Mouse (Mus musculus) limb, embryonic 11.5 days (tissue): ENCODE results near the gene 4933434E20Rik. TPM values are rescaled to one million over a fixed set of nuclear protein-coding genes. Genes with fewer than 3 reads are reported as not detected.

ENCODE experiments used
- ATAC-seq: fragments of 200-750 bp; cut with Nextera tagmentation; 2 replicates; pipeline ENCODE4 v1.8.0; 2017; ENCODE audit warnings: low read depth; ENCODE audit not compliant: insufficient number of reproducible peaks, low FRiP score, low TSS enrichment
- DNase-seq: peaks from one replicate; pipeline ENCODE4 v3.0.0-alpha.2; 2015; ENCODE audit warnings: low spot score
- H3K27ac ChIP-seq: fragments of 300-500 bp; sonication (generic); replicated peaks from 2 replicates; pipeline ENCODE4 v1.5.1; 2014; ENCODE audit warnings: low read depth, mild to moderate bottlenecking, low read length
- H3K27me3 ChIP-seq: fragments of 300-500 bp; sonication (generic); 2 replicates; pipeline ENCODE4 v1.6.1; 2014; ENCODE audit warnings: mild to moderate bottlenecking, low read length, mixed read lengths; ENCODE audit not compliant: control insufficient read depth, insufficient read depth
- H3K36me3 ChIP-seq: fragments of 300-500 bp; sonication (generic); 2 replicates; pipeline ENCODE4 v1.6.1; 2014; ENCODE audit warnings: mild to moderate bottlenecking, low read length, moderate library complexity, mixed read lengths; ENCODE audit not compliant: control insufficient read depth, insufficient read depth
- H3K4me1 ChIP-seq: fragments of 300-500 bp; sonication (generic); 2 replicates; pipeline ENCODE4 v1.6.1; 2014; ENCODE audit warnings: low read length, mixed read lengths; ENCODE audit not compliant: control insufficient read depth, insufficient read depth
- H3K4me2 ChIP-seq: fragments of 300-500 bp; sonication (generic); 2 replicates; pipeline ENCODE4 v1.6.1; 2014; ENCODE audit warnings: low read depth, mild to moderate bottlenecking, moderate library complexity; ENCODE audit not compliant: severe bottlenecking
- H3K4me3 ChIP-seq: fragments of 300-500 bp; sonication (generic); 2 replicates; pipeline ENCODE4 v1.5.1; 2014; ENCODE audit warnings: low read depth, low read length
- H3K9ac ChIP-seq: fragments of 300-500 bp; sonication (generic); 2 replicates; pipeline ENCODE4 v1.6.1; 2014; ENCODE audit warnings: mild to moderate bottlenecking, low read length
- H3K9me3 ChIP-seq: fragments of 300-500 bp; sonication (generic); 2 replicates; pipeline ENCODE4 v1.6.1; 2016; ENCODE audit warnings: low read length; ENCODE audit not compliant: control insufficient read depth
- WGBS: fragments of 180-500 bp; shearing (Covaris S2); extraction: QIAGEN DNeasy Blood & Tissue Kit; methylation state at CpG from one replicate; pipeline ENCODE4 v1.1.7; 2014; 5-methylcytosine and 5-hydroxymethylcytosine counted together
- polyA plus RNA-seq: library from polyadenylated mRNA; unstranded; fragments of >200 nt; fragmentation: Nextera tagmentation; extraction: Ambion mirVana; gene quantifications from 2 replicates; pipeline ENCODE4 v1.2.1, GENCODE M21; 2014

4933434E20Rik gene
- polyA plus RNA-seq, 1 experiment from 2014 or later: 175 TPM

- Histone ChIP-seq H3K4me3 (no peak overlapping the region), H3K27me3 (no peaks in the 10 kb centered on the region), H3K36me3 (peaks cover 13% of the 10 kb centered on the region; the same call in 1 of the 2 replicates), H3K4me1 (peaks cover 19% of the 10 kb centered on the region), H3K4me2 (no peak overlapping the region), H3K27ac (no peak overlapping the region), H3K9me3 (no peaks in the 10 kb centered on the region), H3K9ac (no peak overlapping the region)
- DNase-seq (no peak), ATAC-seq (no peak)
- WGBS: 82% methylated on average over 3 of the region's 3 CpGs
Measured at GRCm38 (mm10) chr3:90083698-90084324, 32.4 kb downstream of the 4933434E20Rik start.

GRCm38 (mm10) chr3:90084790-90085189 lies 33.4 kb downstream of the 4933434E20Rik start:
- no peak for ATAC-seq
- H3K36me3 ChIP-seq: peaks cover 18% of the 10 kb centered on the region; the same call in 1 of the 2 replicates
- WGBS: 84% methylated on average over 4 of the region's 4 CpGs

GRCm38 (mm10) chr3:90085281-90085680 lies 33.8 kb downstream of the 4933434E20Rik start:
- no peaks in the 10 kb centered on the region for H3K27me3 ChIP-seq
- H3K36me3 ChIP-seq: peaks cover 20% of the 10 kb centered on the region; the same call in 1 of the 2 replicates
- DNase-seq (no peak), ATAC-seq (no peak)
- no peak overlapping the region for H3K27ac ChIP-seq
- H3K4me3 ChIP-seq: no peak overlapping the region
- H3K4me1 ChIP-seq: peaks cover 17% of the 10 kb centered on the region
- H3K9me3 ChIP-seq: no peaks in the 10 kb centered on the region
- no peak overlapping the region for H3K9ac ChIP-seq
- 95% methylated on average over 6 of the region's 6 CpGs for WGBS
- no peak overlapping the region for H3K4me2 ChIP-seq

More at GRCm38 (mm10) chr3:90084790-90085189, 33.4 kb downstream of the 4933434E20Rik start:
- Histone ChIP-seq H3K9me3 (no peaks in the 10 kb centered on the region), H3K27me3 (no peaks in the 10 kb centered on the region), H3K4me2 (no peak overlapping the region), H3K9ac (no peak overlapping the region), H3K4me1 (peaks cover 17% of the 10 kb centered on the region), H3K27ac (no peak overlapping the region), H3K4me3 (no peak overlapping the region)
- no peak for DNase-seq

GRCm38 (mm10) chr3:90086068-90086467 lies 34.6 kb downstream of the 4933434E20Rik start:
- Histone ChIP-seq H3K9me3 (no peaks in the 10 kb centered on the region), H3K27ac (no peak overlapping the region), H3K4me3 (no peak overlapping the region), H3K4me2 (no peak overlapping the region), H3K27me3 (no peaks in the 10 kb centered on the region), H3K9ac (no peak overlapping the region), H3K36me3 (peaks cover 26% of the 10 kb centered on the region), H3K4me1 (peaks cover 15% of the 10 kb centered on the region)
- 93% methylated on average over 5 of the region's 5 CpGs for WGBS
- DNase-seq (no peak), ATAC-seq (no peak)

GRCm38 (mm10) chr3:90088617-90089016 lies 37.2 kb downstream of the 4933434E20Rik start:
- H3K9ac ChIP-seq: no peak overlapping the region
- no peak for ATAC-seq
- 97% methylated on average over 2 of the region's 2 CpGs for WGBS
- H3K9me3 ChIP-seq: no peaks in the 10 kb centered on the region
- H3K4me3 ChIP-seq: no peak overlapping the region
- no peak overlapping the region for H3K27ac ChIP-seq
- H3K4me2 ChIP-seq: no peak overlapping the region
- DNase-seq: no peak
- peaks cover 4% of the 10 kb centered on the region; the same call in 1 of the 2 replicates for H3K4me1 ChIP-seq
- H3K36me3 ChIP-seq: peaks cover 39% of the 10 kb centered on the region
- H3K27me3 ChIP-seq: no peaks in the 10 kb centered on the region

- Histone ChIP-seq H3K36me3 (peaks cover 42% of the 10 kb centered on the region), H3K27me3 (no peaks in the 10 kb centered on the region), H3K9ac (no peak overlapping the region), H3K4me3 (no peak overlapping the region), H3K9me3 (no peaks in the 10 kb centered on the region), H3K27ac (no peak overlapping the region), H3K4me1 (no peaks in the 10 kb centered on the region), H3K4me2 (no peak overlapping the region)
- WGBS: 91% methylated on average over 6 of the region's 6 CpGs
- ATAC-seq (no peak), DNase-seq (no peak)
Measured at GRCm38 (mm10) chr3:90090892-90091291, 39.5 kb downstream of the 4933434E20Rik start.

- H3K36me3 ChIP-seq: peaks cover 37% of the 10 kb centered on the region
- no peak overlapping the region for H3K9ac ChIP-seq
- H3K4me3 ChIP-seq: no peak overlapping the region
- H3K4me1 ChIP-seq: no peaks in the 10 kb centered on the region
- no peak for DNase-seq
- no peak overlapping the region for H3K27ac ChIP-seq
- H3K4me2 ChIP-seq: no peak overlapping the region
- ATAC-seq: no peak
- no peaks in the 10 kb centered on the region for H3K27me3 ChIP-seq
- WGBS: 97% methylated on average over 3 of the region's 3 CpGs
- no peaks in the 10 kb centered on the region for H3K9me3 ChIP-seq
Measured at GRCm38 (mm10) chr3:90094453-90094852, 43.0 kb downstream of the 4933434E20Rik start.

GRCm38 (mm10) chr3:90097928-90098327 lies 46.5 kb downstream of the 4933434E20Rik start:
- H3K4me3 ChIP-seq: no peak overlapping the region
- H3K36me3 ChIP-seq: peaks cover 22% of the 10 kb centered on the region; the same call in 1 of the 2 replicates
- H3K9me3 ChIP-seq: no peaks in the 10 kb centered on the region
- no peaks in the 10 kb centered on the region for H3K4me1 ChIP-seq
- H3K27me3 ChIP-seq: no peaks in the 10 kb centered on the region
- 92% methylated on average over 5 of the region's 5 CpGs for WGBS
- no peak overlapping the region for H3K9ac ChIP-seq
- ATAC-seq (no peak), DNase-seq (no peak)
- no peak overlapping the region for H3K27ac ChIP-seq
- H3K4me2 ChIP-seq: no peak overlapping the region

- WGBS: 93% methylated on average over 3 of the region's 3 CpGs
- no peaks in the 10 kb centered on the region for H3K27me3 ChIP-seq
- no peak for ATAC-seq
Measured at GRCm38 (mm10) chr3:90101010-90101409, 49.6 kb downstream of the 4933434E20Rik start.

More at GRCm38 (mm10) chr3:90101010-90101409, 49.6 kb downstream of the 4933434E20Rik start:
- Histone ChIP-seq H3K4me2 (no peak overlapping the region), H3K4me3 (no peak overlapping the region), H3K27ac (no peak overlapping the region), H3K36me3 (peaks cover 13% of the 10 kb centered on the region; the same call in 1 of the 2 replicates), H3K4me1 (no peaks in the 10 kb centered on the region), H3K9ac (no peak overlapping the region), H3K9me3 (no peaks in the 10 kb centered on the region)
- no peak for DNase-seq
